Mouse (Mus musculus) CH12.LX (cell line): ENCODE measurements around the gene Ddah2. TPM values are rescaled to one million over a fixed set of nuclear protein-coding genes. Genes with fewer than 3 reads are reported as not detected.
A peak's percentile ranks its signal among the peaks of the same experiment; 100 is the strongest.

Experiments used
- DNase-seq: peaks from one replicate; pipeline ENCODE4 v3.0.0-alpha.2; 2013; ENCODE audit errors: extremely low read depth
- H3K27ac ChIP-seq: 2 replicates; pipeline ENCODE4 v1.5.1; 2012; ENCODE audit warnings: low read depth, mild to moderate bottlenecking, control low read depth, moderate library complexity; ENCODE audit not compliant: insufficient read depth
- H3K27me3 ChIP-seq: replicated peaks from 2 replicates; pipeline ENCODE3; 2012; ENCODE audit warnings: inconsistent platforms
- H3K36me3 ChIP-seq, 2 experiments: replicated peaks in 1 of 2; 2 replicates each; pipeline versions ENCODE3 to v1.6.1; 2012; ENCODE audit warnings: inconsistent platforms in 1 of 2, low read length in 1 of 2, mild to moderate bottlenecking in 1 of 2, mixed read lengths in 1 of 2, moderate library complexity in 1 of 2; ENCODE audit not compliant: control insufficient read depth in 1 of 2, insufficient read depth in 1 of 2
- H3K4me1 ChIP-seq, 2 experiments: 2 replicates each; pipeline ENCODE4 v1.6.1; 2012; ENCODE audit warnings: inconsistent platforms in 1 of 2, moderate library complexity in 1 of 2; ENCODE audit not compliant: insufficient read depth in 2 of 2, control insufficient read depth in 1 of 2
- H3K4me2 ChIP-seq: 2 replicates; pipeline ENCODE4 v1.6.1; 2012; ENCODE audit warnings: low read depth, mild to moderate bottlenecking, control low read depth; ENCODE audit not compliant: poor library complexity, insufficient read depth, severe bottlenecking
- H3K4me3 ChIP-seq, 3 experiments: fragments of 150-350 bp in 1 of 3; sonication (generic) in 1 of 3; replicated peaks in 1 of 3; 2 replicates each; pipeline versions ENCODE3 to v1.5.1; 2011 to 2012; ENCODE audit warnings: low read depth in 2 of 3, low read length in 2 of 3, mild to moderate bottlenecking in 2 of 3, moderate library complexity in 2 of 3, control low read depth in 1 of 3, improper control_type of control experiment in 1 of 3, inconsistent platforms in 1 of 3, mixed read lengths in 1 of 3; ENCODE audit not compliant: poor library complexity in 1 of 3
- H3K79me2 ChIP-seq: replicated peaks from 2 replicates; pipeline ENCODE4 v1.6.1; 2012; ENCODE audit warnings: mild to moderate bottlenecking, moderate library complexity; ENCODE audit not compliant: control insufficient read depth, poor library complexity, insufficient read depth, severe bottlenecking; ENCODE audit errors: extremely low read depth
- H3K9ac ChIP-seq: 2 replicates; pipeline ENCODE4 v1.6.1; 2012; ENCODE audit warnings: low read depth, mild to moderate bottlenecking, control low read depth, moderate library complexity; ENCODE audit not compliant: insufficient read depth
- H3K9me3 ChIP-seq: replicated peaks from 2 replicates; pipeline ENCODE3; 2012; ENCODE audit warnings: low read length, inconsistent platforms, mixed read lengths
- BHLHE40 ChIP-seq: IDR thresholded peaks from 2 replicates; pipeline ENCODE4 v1.6.1; 2011; ENCODE audit warnings: mild to moderate bottlenecking, low read depth, low read length, improper control_type of control experiment
- CHD1 ChIP-seq: IDR thresholded peaks from 2 replicates; pipeline ENCODE4 v1.6.1; 2012; ENCODE audit warnings: low read depth, low read length, improper control_type of control experiment, inconsistent platforms
- ELF1 ChIP-seq: IDR thresholded peaks from 2 replicates; pipeline ENCODE4 v1.6.1; 2014; ENCODE audit warnings: low read depth, mild to moderate bottlenecking, inconsistent platforms, low read length, improper control_type of control experiment
- EP300 ChIP-seq: IDR thresholded peaks from 2 replicates; pipeline ENCODE4 v1.6.1; 2011; ENCODE audit warnings: low read length, improper control_type of control experiment
- ETS1 ChIP-seq: conservative IDR thresholded peaks from 2 replicates; pipeline ENCODE4 v1.6.1; 2012; ENCODE audit warnings: low read depth, mild to moderate bottlenecking, inconsistent platforms, low read length, improper control_type of control experiment, moderate library complexity
- HCFC1 ChIP-seq: IDR thresholded peaks from 2 replicates; pipeline ENCODE4 v1.6.1; 2012; ENCODE audit warnings: low read depth, mild to moderate bottlenecking, inconsistent platforms, low read length, improper control_type of control experiment
- IRF4 ChIP-seq: IDR thresholded peaks from 2 replicates; pipeline ENCODE4 v1.6.1; 2014; ENCODE audit warnings: low read depth, mild to moderate bottlenecking, inconsistent platforms, low read length, improper control_type of control experiment
- JUN ChIP-seq: IDR thresholded peaks from 2 replicates; pipeline ENCODE4 v1.6.1; 2011; ENCODE audit warnings: low read depth, mild to moderate bottlenecking, low read length, improper control_type of control experiment, moderate library complexity; ENCODE audit not compliant: insufficient read depth
- JUND ChIP-seq: conservative IDR thresholded peaks from 2 replicates; pipeline ENCODE4 v1.6.1; 2011; ENCODE audit warnings: low read depth, low read length, improper control_type of control experiment
- KAT2A ChIP-seq: IDR thresholded peaks from 2 replicates; pipeline ENCODE4 v1.6.1; 2012; ENCODE audit warnings: low read length, improper control_type of control experiment, inconsistent platforms; ENCODE audit not compliant: insufficient replicate concordance
- MAFK ChIP-seq: IDR thresholded peaks from 2 replicates; pipeline ENCODE4 v1.6.1; 2011; ENCODE audit warnings: low read length, improper control_type of control experiment; ENCODE audit not compliant: insufficient replicate concordance
- MAX ChIP-seq: IDR thresholded peaks from 2 replicates; pipeline ENCODE4 v1.6.1; 2011; ENCODE audit warnings: low read length, improper control_type of control experiment
- MAZ ChIP-seq: IDR thresholded peaks from 2 replicates; pipeline ENCODE4 v1.6.1; 2012; ENCODE audit warnings: low read depth, mild to moderate bottlenecking, inconsistent platforms, low read length, improper control_type of control experiment, moderate library complexity
- MXI1 ChIP-seq: IDR thresholded peaks from 2 replicates; pipeline ENCODE4 v1.6.1; 2011; ENCODE audit warnings: mild to moderate bottlenecking, low read depth, low read length, improper control_type of control experiment
- POLR2A ChIP-seq: IDR thresholded peaks from 2 replicates; pipeline ENCODE4 v1.6.1; 2011; ENCODE audit warnings: low read depth, mild to moderate bottlenecking, improper control_type of control experiment, low read length
- POLR2AphosphoS2 ChIP-seq: IDR thresholded peaks from 2 replicates; pipeline ENCODE4 v1.6.1; 2011; ENCODE audit warnings: low read depth, low read length, improper control_type of control experiment
- RAD21 ChIP-seq: IDR thresholded peaks from 2 replicates; pipeline ENCODE4 v1.6.1; 2011; ENCODE audit warnings: low read depth, mild to moderate bottlenecking, low read length, improper control_type of control experiment, moderate library complexity
- SIN3A ChIP-seq: IDR thresholded peaks from 2 replicates; pipeline ENCODE4 v1.6.1; 2012; ENCODE audit warnings: low read length, improper control_type of control experiment, inconsistent platforms
- SMC3 ChIP-seq: IDR thresholded peaks from 2 replicates; pipeline ENCODE4 v1.6.1; 2011; ENCODE audit warnings: low read depth, low read length, improper control_type of control experiment
- TBP ChIP-seq: conservative IDR thresholded peaks from 2 replicates; pipeline ENCODE4 v1.6.1; 2011; ENCODE audit warnings: low read depth, low read length, improper control_type of control experiment
- UBTF ChIP-seq: IDR thresholded peaks from 2 replicates; pipeline ENCODE4 v1.6.1; 2012; ENCODE audit warnings: low read depth, mild to moderate bottlenecking, inconsistent platforms, low read length, improper control_type of control experiment, moderate library complexity
- ZMIZ1 ChIP-seq: IDR thresholded peaks from 2 replicates; pipeline ENCODE4 v1.6.1; 2012; ENCODE audit warnings: low read depth, mild to moderate bottlenecking, inconsistent platforms, low read length, improper control_type of control experiment
- dilution Hi-C: fragments of 300-500 bp; cut with MboI; formaldehyde crosslinking; loops from 2 replicates; pipeline ENCODE4 v1.14.3; 2020; ENCODE audit warnings: low sequenced_read_pairs; ENCODE audit not compliant: extremely low pct_unique_long_range_greater_than_20kb, extremely low pct_ligation_motif_present
- in situ Hi-C: fragments of 300-500 bp; cut with MboI; formaldehyde crosslinking; loops from 3 replicates; pipeline ENCODE4 v1.14.3; 2019; ENCODE audit warnings: low sequenced_read_pairs, low pct_ligation_motif_present, low pct_unique_long_range_greater_than_20kb, mixed read lengths
- polyA plus RNA-seq: library from polyadenylated mRNA; unstranded; fragments of >175 nt; gene quantifications from 2 replicates; pipeline ENCODE4 v1.2.1, GENCODE M21; 2012; ENCODE audit warnings: low read depth; ENCODE audit not compliant: insufficient read length
- total RNA-seq, 2 experiments: library from RNA; depleted of rRNA; stranded (reverse); fragments of 300-350 nt in 1 of 2; fragments of >200 nt in 1 of 2; gene quantifications; 2 replicates each; pipeline ENCODE4 v1.2.3; 2012 to 2014

The Ddah2 gene
- total and polyA plus RNA-seq, 3 experiments, result 0.94 to 4.8 (median 3.4) TPM

- TF ChIP-seq MAZ (peak; percentile 76; the same call in 1 of the 2 replicates), MAFK (peak; percentile 64; the same call in 1 of the 2 replicates), MXI1 (no peak; the same call in 1 of the 2 replicates), MAX (no peak), UBTF (no peak), ELF1 (peak; percentile 28; the same call in 1 of the 2 replicates)
Measured at GRCm38 (mm10) chr17:35048149-35048931, 10.5 kb upstream of the Ddah2 start (continued).

DNA sequence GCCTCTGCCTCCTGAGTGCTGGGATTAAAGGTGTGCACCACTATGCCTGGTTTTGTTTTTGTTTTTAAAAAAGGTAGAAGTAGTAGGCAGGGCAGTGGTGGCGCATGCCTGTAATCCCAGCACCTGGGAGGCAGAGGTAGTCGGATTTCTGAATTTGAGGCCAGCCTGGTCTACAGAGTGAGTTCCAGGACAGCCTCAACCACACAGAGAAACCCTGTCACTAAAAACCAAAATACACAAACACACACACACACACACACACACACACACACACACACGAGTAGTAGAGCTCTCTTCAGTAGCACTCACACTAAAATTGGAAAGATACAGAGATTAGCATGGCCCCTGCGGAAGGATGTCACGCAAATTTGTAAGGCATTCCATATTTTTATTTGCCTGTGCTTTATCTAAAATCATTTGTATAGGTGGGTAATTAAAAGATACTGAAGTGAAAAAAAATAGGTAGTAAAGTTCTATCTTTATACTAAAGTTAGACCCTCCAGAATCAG is 9.8 kb upstream of the Ddah2 start:
- H3K79me2 ChIP-seq, result peaks cover 23% of the 10 kb centered on the region
- TF ChIP-seq ZMIZ1 (no peak), HCFC1 (no peak), JUND (no peak), KAT2A (no peak), RAD21 (no peak), MAFK (no peak), CHD1 (no peak), ELF1 (no peak), POLR2A (no peak), MXI1 (no peak), POLR2AphosphoS2 (no peak), MAZ (no peak), EP300 (no peak), ETS1 (no peak), TBP (no peak), JUN (no peak), BHLHE40 (no peak), SMC3 (no peak), IRF4 (no peak), SIN3A (no peak)
- TF ChIP-seq, all 38 proteins: peak for 0
- in situ Hi-C loops (no loop called here), dilution Hi-C loops (no loop called here)
- peaks cover 6 to 43% of the 10 kb centered on the region in 2 experiments for H3K4me1 ChIP-seq
- H3K4me3 ChIP-seq, result no peak overlapping the region
- H3K9me3 ChIP-seq, result peaks cover 3% of the 10 kb centered on the region
- peak overlapping the region; percentile 96; the same call in 1 of the 2 replicates for H3K9ac ChIP-seq
- peak overlapping the region; percentile 68 for H3K27ac ChIP-seq
- H3K27me3 ChIP-seq, result no peaks in the 10 kb centered on the region
- peaks cover 15 to 21% of the 10 kb centered on the region in 2 experiments for H3K36me3 ChIP-seq
- H3K4me2 ChIP-seq, result peak overlapping the region; percentile 59; the same call in 1 of the 2 replicates
- no peak for DNase-seq
